Mouse (Mus musculus) gonadal fat pad, adult 2 months (tissue): ENCODE measurements around the gene Rdh8. TPM values are rescaled to one million over a fixed set of nuclear protein-coding genes. Genes with fewer than 3 reads are reported as not detected.
A peak's percentile ranks its signal among the peaks of the same experiment; 100 is the strongest.

Experiments used
- DNase-seq: peaks from one replicate; pipeline ENCODE4 v3.0.0-alpha.2; 2012; ENCODE audit warnings: low read depth
- polyA plus RNA-seq: library from polyadenylated mRNA; depleted of rRNA; stranded (reverse); fragments of >200 nt; gene quantifications from 2 replicates; pipeline ENCODE4 v1.2.3, GENCODE M21; 2012; rRNA removed

Gene Rdh8
- polyA plus RNA-seq, 1 experiment, result not detected

GRCm38 (mm10) chr9:20837184-20837947 is 19.1 kb downstream of the Rdh8 start:
- DNase-seq, result no peak

GRCm38 (mm10) chr9:20838931-20839330 is 20.6 kb downstream of the Rdh8 start:
- DNase-seq, result no peak

- no peak for DNase-seq
These were observed 23.9 kb downstream of the Rdh8 start for GRCm38 (mm10) chr9:20842211-20842610.

GRCm38 (mm10) chr9:20842670-20843069 is 24.4 kb downstream of the Rdh8 start:
- DNase-seq, result no peak

- DNase-seq, result no peak
These were observed 31.9 kb downstream of the Rdh8 start for GRCm38 (mm10) chr9:20850179-20850578.

GRCm38 (mm10) chr9:20857131-20857530 is 38.8 kb downstream of the Rdh8 start:
- peak; percentile 28 for DNase-seq

GRCm38 (mm10) chr9:20859926-20860325 is 41.6 kb downstream of the Rdh8 start:
- DNase-seq, result no peak

- DNase-seq, result no peak
These were observed 43.5 kb downstream of the Rdh8 start for GRCm38 (mm10) chr9:20861821-20862220.

GRCm38 (mm10) chr9:20862225-20862624 is 43.9 kb downstream of the Rdh8 start:
- DNase-seq, result no peak

GRCm38 (mm10) chr9:20866879-20867278 is 48.6 kb downstream of the Rdh8 start:
- no peak for DNase-seq

- no peak for DNase-seq
These were observed 50.2 kb downstream of the Rdh8 start, which contains the start of gene A230050P20Rik for GRCm38 (mm10) chr9:20868448-20869001. Gene A230050P20Rik, plus strand, starts transcription at chr9:20868642.

- DNase-seq, result no peak
These were observed 50.9 kb downstream of the Rdh8 start for GRCm38 (mm10) chr9:20869246-20869645.

- no peak for DNase-seq
These were observed 52.2 kb downstream of the Rdh8 start for GRCm38 (mm10) chr9:20870211-20871173.

- DNase-seq, result no peak
These were observed 54.7 kb downstream of the Rdh8 start for GRCm38 (mm10) chr9:20872991-20873390.

- no peak for DNase-seq
These were observed 55.2 kb downstream of the Rdh8 start for GRCm38 (mm10) chr9:20873521-20873920.

- DNase-seq, result no peak
These were observed 56.9 kb downstream of the Rdh8 start for GRCm38 (mm10) chr9:20875021-20875790.

Other genes with a start within 250 kb of the Rdh8 start
- 3.1 and 3.7 TPM in 2 replicates for gene Zfp846, start 237.2 kb upstream of the Rdh8 start, polyA plus RNA-seq
- 207 and 259 TPM in 2 replicates for gene Ubl5, start 175.6 kb upstream of the Rdh8 start, polyA plus RNA-seq
- 28.5 and 35.2 TPM in 2 replicates for gene Fbxl12, start 173.7 kb upstream of the Rdh8 start, polyA plus RNA-seq
- gene Pin1, start 166.4 kb upstream of the Rdh8 start, polyA plus RNA-seq, result 19.5 and 24.9 TPM in 2 replicates
- 5.2 and 6.6 TPM in 2 replicates for gene Olfm2, start 72.2 kb upstream of the Rdh8 start, polyA plus RNA-seq
- gene Col5a3, start 3.4 kb upstream of the Rdh8 start, polyA plus RNA-seq, result 76.0 and 138 TPM in 2 replicates
- 64.6 and 88.0 TPM in 2 replicates for gene A230050P20Rik, start 50.1 kb downstream of the Rdh8 start, polyA plus RNA-seq
- 4.7 and 5.4 TPM in 2 replicates for gene Angptl6, start 61.2 kb downstream of the Rdh8 start, polyA plus RNA-seq
- 38.7 TPM in 2 replicates for gene Ppan, start 69.7 kb downstream of the Rdh8 start, polyA plus RNA-seq
- 128 and 129 TPM in 2 replicates for gene Eif3g, start 80.1 kb downstream of the Rdh8 start, polyA plus RNA-seq
- gene Dnmt1, start 141.4 kb downstream of the Rdh8 start, polyA plus RNA-seq, result 16.1 TPM in 2 replicates
- gene S1pr2, start 158.3 kb downstream of the Rdh8 start, polyA plus RNA-seq, result 5.9 and 6.5 TPM in 2 replicates
- gene Mrpl4, start 184.2 kb downstream of the Rdh8 start, polyA plus RNA-seq, result 76.1 and 83.2 TPM in 2 replicates
- gene Icam1, start 197.5 kb downstream of the Rdh8 start, polyA plus RNA-seq, result 19.9 and 20.8 TPM in 2 replicates
- 0.11 and 0.37 TPM in 2 replicates for gene Icam4, start 210.9 kb downstream of the Rdh8 start, polyA plus RNA-seq
- 0.22 and 0.30 TPM in 2 replicates for gene Icam5, start 213.6 kb downstream of the Rdh8 start, polyA plus RNA-seq
- gene Zglp1, start 248.6 kb downstream of the Rdh8 start, polyA plus RNA-seq, result not detected in 2 replicates